Mouse (Mus musculus) cerebellum, postnatal 36 days (tissue): ENCODE measurements around the gene Rpl21.
"Not testable (repeated sequence)": the region's sequence is repeated elsewhere in the genome, so short reads cannot be mapped to it uniquely, and the experiment has no call there.

ENCODE experiments used
- DNase-seq, 2 experiments: peaks; one replicate each; pipeline ENCODE4 v3.0.0; 2021 to 2022; ENCODE audit warnings: mixed read lengths in 2 of 2

Rpl21 gene

GRCm38 (mm10) chr5:146872981-146873631, 40.4 kb downstream of the Rpl21 start:
- DNase-seq = no peak

GRCm38 (mm10) chr5:146876024-146876423, 43.3 kb downstream of the Rpl21 start:
- DNase-seq = no peak

GRCm38 (mm10) chr5:146877882-146878281, 45.2 kb downstream of the Rpl21 start:
- DNase-seq = not testable (repeated sequence)

DNA sequence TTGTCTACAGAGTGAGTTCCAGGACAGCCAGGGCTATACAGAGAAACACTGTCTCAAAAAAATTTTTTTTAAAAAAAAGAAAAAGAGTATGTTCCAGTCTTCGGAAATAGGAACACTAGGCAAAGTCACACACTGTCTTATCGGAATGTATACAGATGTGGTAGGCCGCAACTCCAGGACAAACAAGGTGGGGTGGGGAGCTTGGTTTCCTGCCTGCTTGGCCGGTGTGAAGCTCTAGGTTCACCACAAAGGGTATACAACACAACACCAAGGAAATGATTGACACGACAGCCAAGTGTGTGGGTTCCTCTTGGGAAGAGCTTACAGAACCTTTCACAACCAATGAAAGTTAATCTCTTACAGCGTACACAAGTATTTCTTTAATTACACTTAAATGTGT, 49.6 kb downstream of the Rpl21 start:
- DNase-seq = no peak

- no peak for DNase-seq
Measured at GRCm38 (mm10) chr5:146883053-146883452, 50.4 kb downstream of the Rpl21 start.

GRCm38 (mm10) chr5:146883486-146884272, 51.0 kb downstream of the Rpl21 start:
- DNase-seq = no peak
